Mouse (Mus musculus): Measurements from ENCODE around the gene C1qtnf2.

The C1qtnf2 gene

DNA sequence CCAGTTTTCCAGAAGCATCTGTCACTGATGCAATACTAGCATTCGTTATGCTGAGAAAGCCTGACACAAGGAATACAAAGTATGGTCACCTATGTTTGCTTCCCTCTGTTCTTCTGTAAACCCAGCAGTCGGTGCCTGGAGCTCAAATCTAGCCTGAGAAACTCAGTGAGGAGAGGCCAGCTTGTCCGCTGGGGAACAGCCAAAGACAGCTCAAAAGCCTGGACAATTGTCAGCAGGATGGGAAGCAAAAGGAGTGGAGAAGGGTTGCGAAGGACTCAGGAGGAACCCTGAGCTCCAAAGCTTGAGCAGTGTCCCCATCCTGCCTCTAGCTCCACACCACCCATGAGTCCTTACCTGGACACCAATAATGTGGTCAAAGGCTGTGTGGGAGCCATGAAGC, 10.0 kb downstream of the C1qtnf2 start:
- no peak for DNase-seq

GRCm38 (mm10) chr11:43484652-43485051, 10.6 kb downstream of the C1qtnf2 start:
- no peak for DNase-seq

DNA sequence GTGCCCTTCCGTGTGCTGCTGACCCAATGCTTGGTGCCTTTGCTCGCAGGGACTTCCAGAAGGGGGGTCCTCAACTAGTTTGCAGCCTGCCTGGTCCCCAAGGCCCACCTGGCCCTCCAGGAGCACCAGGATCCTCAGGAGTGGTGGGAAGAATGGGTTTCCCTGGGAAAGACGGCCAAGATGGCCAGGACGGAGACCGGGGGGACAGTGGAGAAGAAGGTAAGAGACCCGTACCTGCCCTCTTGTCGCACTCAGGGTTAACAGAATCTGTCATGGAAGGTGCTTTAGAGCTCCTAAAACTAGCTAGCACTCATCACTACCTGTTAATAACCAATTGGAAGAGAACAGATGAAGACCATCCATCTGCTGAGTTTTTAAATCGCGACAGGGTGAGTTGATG, 11.8 kb downstream of the C1qtnf2 start:
- no peak for DNase-seq

DNA sequence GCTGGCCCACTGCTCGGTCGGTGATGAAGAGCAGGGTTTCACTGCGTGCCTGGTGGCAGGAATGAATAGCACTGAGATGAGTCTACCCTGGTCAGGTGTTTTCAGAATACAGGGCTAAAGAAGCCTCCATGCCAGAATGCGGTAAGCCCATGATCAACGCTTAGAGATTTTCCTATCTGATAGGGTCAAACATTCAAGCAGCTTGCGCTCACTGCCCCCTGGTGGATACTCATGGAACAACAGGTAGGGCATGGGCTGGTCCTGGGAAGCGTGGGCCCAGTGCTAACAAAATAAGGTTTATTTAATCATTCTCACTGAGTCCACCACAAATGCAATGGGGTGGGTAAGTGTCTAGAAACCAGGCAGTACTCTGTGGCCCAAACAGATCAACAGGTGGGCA, 18.6 kb downstream of the C1qtnf2 start:
- DNase-seq = peak; percentile 87

- peak; percentile 81 for DNase-seq
Observed at GRCm38 (mm10) chr11:43493815-43494409, 19.8 kb downstream of the C1qtnf2 start.

DNA sequence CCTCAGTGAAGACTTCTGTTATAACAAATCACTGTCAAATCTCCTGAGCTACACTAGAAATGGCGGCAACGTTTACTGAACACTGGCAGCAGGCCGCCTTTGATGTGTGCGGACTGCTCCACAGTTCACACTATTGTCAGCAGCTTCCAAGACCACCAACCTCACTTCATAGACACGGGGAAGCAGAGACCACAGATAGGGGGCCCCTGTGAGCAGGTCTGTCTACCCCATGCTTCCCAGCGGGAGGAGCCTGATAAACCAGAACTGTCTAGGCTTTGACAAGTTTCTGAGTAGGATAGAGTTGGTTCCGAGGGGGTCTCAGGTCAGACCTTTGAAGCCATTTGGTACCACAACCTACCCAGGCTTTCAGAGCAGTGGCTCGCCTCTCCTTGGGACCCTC, 21.0 kb downstream of the C1qtnf2 start:
- no peak for DNase-seq

GRCm38 (mm10) chr11:43495532-43495931, 21.5 kb downstream of the C1qtnf2 start:
- DNase-seq = no peak

GRCm38 (mm10) chr11:43501256-43501655, 27.2 kb downstream of the C1qtnf2 start:
- no peak for DNase-seq

GRCm38 (mm10) chr11:43505188-43505587, 31.1 kb downstream of the C1qtnf2 start:
- DNase-seq = no peak

GRCm38 (mm10) chr11:43507976-43508375, 33.9 kb downstream of the C1qtnf2 start:
- no peak for DNase-seq

DNA sequence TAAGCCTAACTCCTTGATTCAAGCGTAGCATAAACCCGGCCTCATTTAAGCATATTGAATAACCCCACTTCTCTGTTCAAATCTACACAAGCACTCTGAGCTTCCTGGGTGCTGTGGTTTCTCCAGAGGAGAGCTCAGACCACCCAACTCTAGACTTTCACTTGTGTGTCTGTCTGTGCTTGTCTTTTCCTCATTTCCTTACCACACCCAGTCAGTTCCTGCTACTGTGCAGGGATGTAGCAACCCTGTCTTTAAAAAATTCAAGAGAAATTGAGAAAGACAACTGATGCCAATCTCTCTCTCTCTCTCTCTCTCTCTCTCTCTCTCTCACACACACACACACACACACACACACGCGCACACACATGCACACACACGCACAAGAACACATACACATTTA, 35.8 kb downstream of the C1qtnf2 start:
- no peak for DNase-seq

- no peak for DNase-seq
Observed at GRCm38 (mm10) chr11:43512661-43513190, 38.6 kb downstream of the C1qtnf2 start.

DNA sequence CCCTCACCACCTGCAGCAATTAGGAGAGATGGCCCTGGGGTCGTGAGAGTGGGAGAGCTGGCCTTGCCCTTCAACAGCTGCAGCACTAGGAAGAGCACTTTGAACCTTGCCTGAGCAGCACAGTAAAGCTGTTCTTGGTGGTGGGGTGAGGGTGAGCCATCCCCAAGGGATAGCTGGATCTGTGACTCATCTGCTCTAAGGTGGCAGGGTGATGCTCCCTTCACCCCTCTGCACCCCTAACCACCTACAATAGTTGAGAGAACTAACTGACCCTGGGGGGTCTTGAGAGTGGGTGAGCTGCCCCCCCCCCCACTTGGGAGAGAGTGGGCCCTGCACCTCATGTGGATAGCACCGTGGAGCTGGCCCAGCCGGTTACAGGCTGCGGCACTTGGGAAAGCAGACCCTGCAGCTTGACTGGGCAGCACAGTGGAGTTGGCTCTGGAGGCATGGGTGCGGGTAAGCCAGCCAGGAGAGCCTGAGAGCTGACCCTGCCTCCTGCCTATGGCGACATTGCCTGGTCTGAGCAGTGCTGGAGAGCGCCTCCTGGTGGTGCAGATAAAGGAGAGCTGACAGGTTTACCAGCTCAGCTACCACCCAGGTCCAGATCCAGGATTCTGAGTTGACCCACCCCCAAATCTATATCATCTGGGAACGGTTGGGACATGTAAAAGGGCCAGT, 42.4 kb downstream of the C1qtnf2 start:
- peak; percentile 78 for DNase-seq

GRCm38 (mm10) chr11:43517641-43518040, 43.6 kb downstream of the C1qtnf2 start:
- DNase-seq = no peak

DNA sequence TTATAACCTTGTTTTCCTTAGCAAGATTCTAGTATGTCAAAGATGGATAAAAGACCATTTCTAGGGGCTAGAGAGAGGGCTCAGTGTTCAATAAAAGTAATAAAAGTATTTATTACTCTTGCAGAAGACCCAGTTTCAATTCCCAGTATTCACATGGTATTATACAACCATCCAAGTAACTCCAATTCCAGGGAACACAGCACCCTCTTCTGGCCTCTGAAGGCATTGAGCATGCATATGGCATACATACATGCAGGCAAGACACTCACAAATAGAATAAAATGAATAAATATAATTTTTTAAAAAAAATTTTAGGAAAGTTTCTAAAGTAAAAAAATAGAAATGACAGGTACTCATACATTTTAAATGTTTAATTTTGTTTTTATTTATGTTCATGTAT, 44.0 kb downstream of the C1qtnf2 start:
- DNase-seq = no peak

DNA sequence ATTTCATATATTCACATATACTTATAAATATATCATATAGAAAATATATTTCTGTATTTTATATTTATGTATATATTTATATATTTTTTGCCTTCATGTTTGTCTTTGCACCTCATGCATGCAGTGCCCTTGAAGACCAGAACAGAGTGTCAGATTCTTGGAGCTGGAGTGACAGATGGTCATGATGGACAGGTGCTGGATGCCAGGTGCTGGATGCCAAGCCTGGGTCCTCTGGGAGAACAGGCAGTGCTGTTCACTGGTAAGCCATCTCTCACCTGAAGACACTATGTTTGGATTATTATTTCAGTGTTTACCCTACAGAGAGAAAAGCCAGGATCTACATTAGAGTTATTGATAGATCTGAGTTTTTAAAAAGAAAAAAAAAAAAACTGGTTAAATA, 44.7 kb downstream of the C1qtnf2 start:
- no peak for DNase-seq

- DNase-seq = no peak
Observed at GRCm38 (mm10) chr11:43520521-43520920, 46.4 kb downstream of the C1qtnf2 start.

DNA sequence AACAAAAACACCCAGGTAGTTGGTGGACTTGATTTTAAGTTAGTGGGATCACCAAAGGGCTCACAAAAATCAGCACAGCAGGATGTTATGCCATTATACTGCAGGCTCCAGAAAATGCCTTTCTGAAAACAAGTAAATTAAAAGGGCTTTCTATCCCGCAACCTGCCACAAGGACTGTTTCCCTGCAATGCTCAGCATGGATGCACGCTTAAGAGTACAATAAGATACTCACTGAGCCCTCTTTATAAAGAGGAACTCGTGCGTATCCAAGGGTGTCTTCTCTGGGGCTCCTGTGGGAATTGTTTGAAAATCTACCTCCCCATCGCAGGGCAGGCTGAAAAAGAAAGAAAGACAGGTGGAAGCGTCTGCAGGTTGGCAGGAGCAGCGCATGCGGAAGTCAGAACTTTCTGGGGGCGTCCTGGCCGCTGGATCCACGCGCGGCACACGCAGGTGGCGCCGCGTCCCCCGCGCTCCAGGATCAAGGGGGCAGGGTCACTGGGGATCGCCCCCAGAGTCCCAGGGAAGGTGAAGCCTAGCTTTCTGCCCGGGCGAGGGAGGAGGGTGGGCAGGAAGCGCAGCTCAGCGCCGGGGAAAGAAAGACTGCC, 54.1 kb downstream of the C1qtnf2 start:
- DNase-seq = no peak

GRCm38 (mm10) chr11:43528683-43529499, 54.8 kb downstream of the C1qtnf2 start, which contains the start of gene Ccnjl:
TSS of gene Ccnjl (plus strand) at chr11:43528784.
- DNase-seq = peak; percentile 89

- no peak for DNase-seq
Observed at GRCm38 (mm10) chr11:43530043-43530442, 56.0 kb downstream of the C1qtnf2 start.

- DNase-seq = no peak
Observed at GRCm38 (mm10) chr11:43531619-43532018, 57.5 kb downstream of the C1qtnf2 start.

DNA sequence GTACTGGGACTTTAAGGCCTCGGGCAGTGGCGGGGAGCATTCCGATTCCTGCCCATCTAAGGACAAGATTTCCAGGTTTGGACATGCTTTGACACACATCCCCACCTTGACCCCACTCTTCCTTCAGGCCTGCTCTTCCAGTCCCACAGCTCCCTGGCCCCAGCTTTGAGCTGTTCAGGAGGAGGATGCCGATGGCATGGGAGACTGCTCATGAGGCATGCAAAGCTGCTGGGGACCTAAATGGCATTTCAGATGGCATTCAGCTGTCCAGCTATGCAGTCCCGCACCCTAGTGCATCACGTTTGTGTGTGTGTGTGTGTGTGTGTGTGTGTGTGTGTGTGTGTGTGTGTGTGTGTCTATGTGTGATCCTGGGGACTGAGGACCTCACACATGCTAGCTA, 63.0 kb downstream of the C1qtnf2 start:
- no peak for DNase-seq

DNA sequence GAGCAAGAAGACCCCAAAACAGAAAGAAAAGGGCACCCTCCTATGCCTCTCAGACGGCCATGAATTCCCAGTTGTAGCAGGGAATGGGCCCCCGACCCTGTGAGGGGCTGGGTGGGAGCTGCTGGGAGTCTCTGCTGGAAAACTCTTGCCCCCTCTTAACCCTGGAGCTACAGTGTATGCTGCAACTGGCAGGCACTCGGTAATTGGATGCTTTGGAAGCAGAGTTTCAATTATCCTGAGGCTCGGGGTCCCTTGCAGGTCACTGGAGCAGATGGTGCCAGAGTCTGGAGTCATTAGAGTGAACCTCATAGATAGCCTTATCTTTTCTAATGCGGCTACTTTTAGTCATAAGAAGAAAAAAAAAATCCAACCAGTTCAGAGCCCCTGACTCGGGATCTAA, 65.8 kb downstream of the C1qtnf2 start:
- no peak for DNase-seq

Measured in thymus, postnatal 4 days (tissue).